Mouse (Mus musculus): ENCODE measurements at regions not wholly inside any gene's neighbourhood (a gene's known extent, or its start where the extent isn't known, plus 50 kb on each side); places are given as distances from the start of the nearest gene placed in this dataset.

- Histone ChIP-seq H3K4me1 (replicated peaks) (no peaks in the 10 kb centered on the region), H3K36me3 (no peaks in the 10 kb centered on the region), H3K27me3 (no peaks in the 10 kb centered on the region), H3K9me3 (no peaks in the 10 kb centered on the region), H3K27ac (replicated peaks) (no peak overlapping the region), H3K9ac (no peak overlapping the region), H3K4me2 (no peak overlapping the region), H3K4me3 (no peak overlapping the region)
- ATAC-seq (ENCODE audit: low read depth), result no peak
- WGBS, result 91% methylated on average over 5 of the region's 5 CpGs
Observed at GRCm38 (mm10) chr12:25245251-25245650, 148.3 kb upstream of the Id2 start.

DNA sequence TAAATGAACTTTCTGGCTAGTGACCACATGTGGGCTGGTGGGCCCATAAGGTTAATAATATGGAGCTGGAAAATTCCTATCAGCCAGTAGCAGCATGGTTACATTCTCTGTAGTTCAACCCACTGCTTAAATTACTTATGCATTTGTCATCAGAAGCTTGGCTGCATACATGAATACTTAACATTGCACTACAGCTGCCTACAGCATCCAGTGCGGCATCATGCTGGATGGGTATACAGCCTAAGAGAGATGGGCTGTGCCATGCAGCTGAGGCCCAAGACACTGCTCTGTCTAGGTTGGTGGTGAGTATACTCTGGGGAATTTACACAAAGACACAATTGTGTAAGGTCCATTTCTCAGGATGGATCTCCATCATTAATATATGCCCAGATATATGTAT, 147.7 kb upstream of the Id2 start:
- Histone ChIP-seq H3K9me3 (no peaks in the 10 kb centered on the region), H3K27ac (replicated peaks) (no peak overlapping the region), H3K36me3 (no peaks in the 10 kb centered on the region), H3K9ac (no peak overlapping the region), H3K4me2 (no peak overlapping the region), H3K4me3 (no peak overlapping the region), H3K4me1 (replicated peaks) (no peaks in the 10 kb centered on the region), H3K27me3 (no peaks in the 10 kb centered on the region)
- 42% methylated on average over 1 of the region's 1 CpGs for WGBS
- ATAC-seq (ENCODE audit: low read depth), result peak; percentile 71

DNA sequence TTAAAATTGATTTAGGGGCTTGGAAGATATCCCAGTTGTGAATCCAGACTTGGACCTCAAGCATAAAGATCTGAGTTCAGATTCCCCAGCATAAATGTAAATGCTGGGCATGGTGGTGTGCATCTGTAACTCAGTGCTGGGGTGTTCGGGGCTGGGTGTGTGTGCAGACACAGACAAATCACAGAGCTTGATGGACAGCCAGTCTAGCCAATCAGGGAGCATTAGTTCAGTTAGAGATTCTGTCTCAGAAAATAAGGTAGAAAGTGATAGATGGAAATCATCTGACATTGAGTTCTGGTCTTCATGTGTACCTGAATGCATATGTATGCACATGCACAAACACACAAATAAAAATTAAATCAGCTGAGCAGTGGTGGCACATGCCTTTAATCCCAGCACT, 147.0 kb upstream of the Id2 start:
- no peak for ATAC-seq (ENCODE audit: low read depth)
- Histone ChIP-seq H3K4me3 (no peak overlapping the region), H3K9me3 (no peaks in the 10 kb centered on the region), H3K4me1 (replicated peaks) (no peaks in the 10 kb centered on the region), H3K27me3 (no peaks in the 10 kb centered on the region), H3K4me2 (no peak overlapping the region), H3K9ac (no peak overlapping the region), H3K36me3 (no peaks in the 10 kb centered on the region), H3K27ac (replicated peaks) (no peak overlapping the region)
- WGBS, result 69% methylated on average over 1 of the region's 1 CpGs

DNA sequence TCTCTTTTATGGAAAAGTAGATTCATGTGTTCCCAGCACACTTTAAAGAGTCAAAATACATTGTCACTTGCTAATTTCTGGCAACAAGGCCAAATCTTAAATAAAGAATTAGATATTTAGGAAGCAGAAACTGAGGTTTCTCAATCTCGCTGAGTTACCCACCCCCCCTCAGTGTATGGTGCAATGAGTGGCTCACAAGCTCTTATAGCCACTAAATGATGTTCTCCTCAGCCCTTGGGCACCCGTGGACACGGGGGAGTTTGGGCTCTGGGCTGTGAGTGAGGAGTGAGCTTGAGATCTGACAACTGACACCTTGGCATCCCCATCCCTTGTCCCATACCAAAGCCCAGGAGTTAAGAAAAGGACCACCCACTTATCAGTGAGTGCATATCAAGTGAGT, 145.4 kb upstream of the Id2 start:
- Histone ChIP-seq H3K36me3 (no peaks in the 10 kb centered on the region), H3K9ac (no peak overlapping the region), H3K4me1 (replicated peaks) (no peaks in the 10 kb centered on the region), H3K27me3 (no peaks in the 10 kb centered on the region), H3K9me3 (no peaks in the 10 kb centered on the region), H3K4me2 (no peak overlapping the region), H3K27ac (replicated peaks) (no peak overlapping the region), H3K4me3 (no peak overlapping the region)
- no peak for ATAC-seq (ENCODE audit: low read depth)
- 81% methylated on average over 3 of the region's 3 CpGs for WGBS

DNA sequence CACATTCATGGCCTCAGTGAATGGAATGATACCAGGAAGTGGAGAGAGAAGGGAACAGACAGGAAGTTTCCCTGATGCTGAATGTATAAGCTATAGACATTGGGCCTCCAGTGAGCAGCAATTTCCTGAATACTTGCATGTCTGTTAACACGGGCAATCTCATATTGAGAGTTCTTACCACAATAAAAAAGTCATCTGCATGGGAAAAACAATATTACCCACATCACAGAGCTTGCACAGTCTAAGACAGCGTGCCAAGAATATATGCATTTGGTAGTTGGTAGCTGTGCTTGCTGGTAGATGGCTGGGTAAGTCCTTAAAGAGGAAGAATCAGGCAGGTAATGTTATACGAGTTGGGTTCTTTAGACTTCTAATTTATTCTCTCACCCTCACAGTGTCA, 144.7 kb upstream of the Id2 start:
- ATAC-seq (ENCODE audit: low read depth), result no peak
- Histone ChIP-seq H3K9ac (no peak overlapping the region), H3K9me3 (no peaks in the 10 kb centered on the region), H3K27ac (replicated peaks) (no peak overlapping the region), H3K27me3 (no peaks in the 10 kb centered on the region), H3K36me3 (no peaks in the 10 kb centered on the region), H3K4me2 (no peak overlapping the region), H3K4me1 (replicated peaks) (no peaks in the 10 kb centered on the region), H3K4me3 (no peak overlapping the region)
- 82% methylated on average over 3 of the region's 3 CpGs for WGBS

GRCm38 (mm10) chr12:25240796-25241195, 143.9 kb upstream of the Id2 start:
- H3K27me3 ChIP-seq, result no peaks in the 10 kb centered on the region
- no peaks in the 10 kb centered on the region for H3K9me3 ChIP-seq
- no peaks in the 10 kb centered on the region for H3K4me1 ChIP-seq (replicated peaks)
- no peak for ATAC-seq (ENCODE audit: low read depth)
- no peak overlapping the region for H3K4me3 ChIP-seq
- H3K9ac ChIP-seq, result no peak overlapping the region
- 51% methylated on average over 3 of the region's 3 CpGs for WGBS
- H3K27ac ChIP-seq (replicated peaks), result no peak overlapping the region
- H3K4me2 ChIP-seq, result no peak overlapping the region
- no peaks in the 10 kb centered on the region for H3K36me3 ChIP-seq

DNA sequence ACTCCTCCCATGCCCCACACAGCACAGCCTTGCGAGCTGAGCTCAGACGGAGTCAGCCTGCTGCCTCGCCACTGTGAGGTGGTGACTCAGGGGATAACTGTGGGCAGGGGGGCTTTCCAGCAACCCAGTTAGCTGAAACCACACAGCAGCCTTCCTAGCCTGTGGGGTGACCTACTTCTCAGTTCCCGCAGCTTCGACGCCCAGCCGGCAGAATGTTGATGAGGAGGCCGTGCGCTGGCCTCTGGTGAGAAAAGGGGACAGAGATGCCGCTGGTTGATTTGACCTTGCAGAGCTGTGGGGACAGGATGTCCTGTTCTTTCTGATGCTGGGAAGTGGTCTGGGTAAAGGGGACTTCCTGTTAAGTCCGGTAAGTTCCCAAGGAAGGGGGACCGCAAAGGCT, 143.2 kb upstream of the Id2 start:
- Histone ChIP-seq H3K36me3 (no peaks in the 10 kb centered on the region), H3K9me3 (no peaks in the 10 kb centered on the region), H3K4me2 (no peak overlapping the region), H3K9ac (no peak overlapping the region), H3K4me3 (no peak overlapping the region), H3K27ac (replicated peaks) (no peak overlapping the region), H3K4me1 (replicated peaks) (no peaks in the 10 kb centered on the region), H3K27me3 (no peaks in the 10 kb centered on the region)
- ATAC-seq (ENCODE audit: low read depth), result no peak
- 69% methylated on average over 12 of the region's 12 CpGs for WGBS

- Histone ChIP-seq H3K4me2 (no peak overlapping the region), H3K27ac (replicated peaks) (no peak overlapping the region), H3K4me3 (no peak overlapping the region), H3K36me3 (no peaks in the 10 kb centered on the region), H3K9ac (no peak overlapping the region), H3K27me3 (no peaks in the 10 kb centered on the region), H3K4me1 (replicated peaks) (peaks cover 8% of the 10 kb centered on the region; the same call in 1 of the 2 replicates), H3K9me3 (no peaks in the 10 kb centered on the region)
- 75% methylated on average over 8 of the region's 8 CpGs for WGBS
- ATAC-seq (ENCODE audit: low read depth), result no peak
Observed at GRCm38 (mm10) chr12:25235071-25235470, 138.1 kb upstream of the Id2 start.

DNA sequence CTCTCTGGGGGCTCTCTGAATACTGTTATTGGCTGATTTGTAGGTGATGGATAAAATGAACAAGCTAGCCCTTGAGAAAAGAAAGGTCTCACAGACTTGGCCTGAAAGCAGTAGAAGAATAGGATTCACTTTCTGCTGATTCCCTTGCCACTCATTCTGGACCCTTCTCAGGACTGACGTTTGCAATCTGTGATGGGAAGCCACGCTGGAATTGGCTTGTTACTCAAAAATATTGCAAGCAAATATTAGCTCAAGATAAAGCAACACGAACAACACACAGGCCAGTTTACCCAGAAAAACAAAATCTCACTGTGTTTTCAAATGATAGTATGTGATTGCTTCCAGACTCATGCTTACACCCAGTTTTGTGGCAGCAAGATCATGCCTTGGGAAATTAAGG, 137.7 kb upstream of the Id2 start:
- no peaks in the 10 kb centered on the region for H3K36me3 ChIP-seq
- no peaks in the 10 kb centered on the region for H3K27me3 ChIP-seq
- H3K4me3 ChIP-seq, result no peak overlapping the region
- H3K4me1 ChIP-seq (replicated peaks), result peaks cover 8% of the 10 kb centered on the region; the same call in 1 of the 2 replicates
- WGBS, result 84% methylated on average over 3 of the region's 3 CpGs
- H3K9me3 ChIP-seq, result no peaks in the 10 kb centered on the region
- H3K4me2 ChIP-seq, result no peak overlapping the region
- no peak overlapping the region for H3K27ac ChIP-seq (replicated peaks)
- H3K9ac ChIP-seq, result no peak overlapping the region
- ATAC-seq (ENCODE audit: low read depth), result no peak

DNA sequence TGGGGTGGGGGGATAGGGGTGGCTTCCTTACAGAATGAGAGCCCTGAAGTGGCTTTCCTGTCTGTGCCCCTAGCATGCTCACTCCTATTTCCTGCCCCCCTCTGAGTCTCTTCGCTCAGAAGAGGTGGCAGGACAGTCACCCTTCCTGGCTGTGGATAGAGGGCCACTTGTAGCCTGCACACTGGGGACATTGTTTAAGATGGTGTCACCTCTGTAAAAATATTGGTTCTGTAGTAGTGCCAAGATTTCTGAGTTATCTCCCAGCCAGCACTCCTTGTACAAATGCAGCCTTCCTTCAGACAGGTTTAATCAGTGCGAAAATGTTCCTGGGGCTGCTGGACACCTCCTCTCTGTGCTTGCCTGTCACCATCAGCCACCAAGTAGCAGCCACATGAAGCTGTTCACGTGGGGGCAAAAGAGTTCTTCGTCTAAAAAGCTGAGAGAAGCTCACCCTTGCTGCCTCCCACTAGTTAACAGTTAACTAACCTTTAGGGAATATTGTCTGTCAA, 136.1 kb upstream of the Id2 start:
- Histone ChIP-seq H3K27me3 (no peaks in the 10 kb centered on the region), H3K27ac (replicated peaks) (no peak overlapping the region), H3K9me3 (no peaks in the 10 kb centered on the region), H3K4me2 (no peak overlapping the region), H3K36me3 (no peaks in the 10 kb centered on the region), H3K9ac (no peak overlapping the region), H3K4me3 (no peak overlapping the region), H3K4me1 (replicated peaks) (peaks cover 8% of the 10 kb centered on the region; the same call in 1 of the 2 replicates)
- WGBS, result 65% methylated on average over 4 of the region's 4 CpGs
- no peak for ATAC-seq (ENCODE audit: low read depth)

DNA sequence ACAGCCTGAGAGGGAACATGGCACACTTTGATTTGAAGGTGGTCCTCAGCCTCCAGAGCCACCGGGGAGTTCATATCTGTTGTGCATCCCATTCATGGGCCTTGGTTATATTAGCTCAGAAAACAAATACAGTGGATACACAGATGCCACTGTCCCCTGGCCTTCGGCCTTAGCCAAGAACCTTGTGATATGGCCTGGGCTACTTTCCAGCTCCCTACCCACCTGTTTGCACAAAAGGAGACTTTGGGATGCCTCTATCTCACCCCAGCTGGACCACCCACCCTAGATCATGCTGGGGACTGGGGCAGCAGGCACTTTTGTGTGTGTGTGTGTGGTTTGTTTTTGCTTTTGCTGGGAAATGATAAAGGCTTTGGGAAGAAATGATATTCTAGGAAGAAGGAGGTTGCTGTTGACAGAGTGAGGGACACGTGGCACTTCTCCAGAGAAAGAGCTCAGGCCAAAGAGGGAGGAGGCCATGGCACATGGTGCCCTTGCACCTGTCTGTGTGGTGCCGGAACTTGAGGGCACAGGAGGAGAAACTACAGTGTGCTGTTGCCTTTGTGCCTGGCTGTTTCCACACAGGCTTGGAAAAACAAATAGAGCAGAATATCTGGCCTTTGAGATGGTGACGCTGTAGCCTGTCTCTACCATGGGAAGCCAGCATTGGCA, 135.6 kb upstream of the Id2 start:
- WGBS, result 89% methylated on average over 5 of the region's 5 CpGs
- no peaks in the 10 kb centered on the region for H3K27me3 ChIP-seq
- no peak overlapping the region for H3K4me2 ChIP-seq
- ATAC-seq (ENCODE audit: low read depth), result no peak
- H3K27ac ChIP-seq (replicated peaks), result no peak overlapping the region
- H3K4me1 ChIP-seq (replicated peaks), result peaks cover 8% of the 10 kb centered on the region; the same call in 1 of the 2 replicates
- no peak overlapping the region for H3K9ac ChIP-seq
- no peak overlapping the region for H3K4me3 ChIP-seq
- no peaks in the 10 kb centered on the region for H3K9me3 ChIP-seq
- H3K36me3 ChIP-seq, result no peaks in the 10 kb centered on the region

DNA sequence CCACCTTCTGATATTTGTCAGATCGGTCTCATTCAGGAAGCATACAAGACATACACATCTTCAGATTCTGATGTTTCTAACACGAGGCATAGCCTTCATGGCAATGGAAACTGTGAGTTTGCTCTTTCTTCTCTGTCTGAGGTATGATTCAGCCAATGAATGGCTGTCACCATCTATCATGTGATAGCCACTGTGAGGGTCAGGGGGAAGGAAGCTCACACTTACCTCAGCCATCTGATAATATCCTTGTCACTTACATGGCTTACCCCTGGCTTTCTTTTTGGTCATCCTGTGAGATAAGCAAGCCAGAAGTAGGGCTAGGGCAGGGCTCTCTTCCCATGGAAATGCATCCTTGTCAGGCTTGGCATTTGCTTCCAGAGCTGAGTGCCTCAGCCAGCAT, 131.8 kb upstream of the Id2 start:
- Histone ChIP-seq H3K9ac (no peak overlapping the region), H3K27ac (replicated peaks) (no peak overlapping the region), H3K27me3 (no peaks in the 10 kb centered on the region), H3K4me3 (no peak overlapping the region), H3K36me3 (no peaks in the 10 kb centered on the region), H3K4me2 (no peak overlapping the region), H3K4me1 (replicated peaks) (peaks cover 8% of the 10 kb centered on the region; the same call in 1 of the 2 replicates), H3K9me3 (no peaks in the 10 kb centered on the region)
- WGBS, result 79% methylated on average over 2 of the region's 2 CpGs
- no peak for ATAC-seq (ENCODE audit: low read depth)

DNA sequence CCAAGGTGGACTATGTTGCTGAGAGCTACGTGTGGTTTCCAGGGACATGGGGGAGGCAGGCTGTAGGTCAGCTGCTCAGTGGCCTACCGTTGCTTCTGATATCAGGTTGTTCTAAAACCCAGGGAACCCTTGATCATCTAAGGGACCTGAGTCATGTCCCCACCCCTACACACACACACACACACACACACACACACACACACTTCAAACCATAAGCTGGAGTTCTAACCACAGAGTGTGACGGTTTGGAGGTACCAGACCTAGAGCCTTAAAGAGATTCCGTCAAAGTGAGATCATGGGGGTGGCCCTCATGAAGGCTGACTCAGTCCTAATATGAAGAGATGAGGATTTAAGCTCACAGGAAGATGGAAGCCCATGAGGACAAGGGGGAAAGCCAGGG, 130.8 kb upstream of the Id2 start:
- 94% methylated on average over 4 of the region's 4 CpGs for WGBS
- ATAC-seq (ENCODE audit: low read depth), result no peak
- H3K27ac ChIP-seq (replicated peaks), result no peak overlapping the region
- H3K36me3 ChIP-seq, result no peaks in the 10 kb centered on the region
- no peak overlapping the region for H3K4me2 ChIP-seq
- H3K4me3 ChIP-seq, result no peak overlapping the region
- H3K27me3 ChIP-seq, result no peaks in the 10 kb centered on the region
- peaks cover 1% of the 10 kb centered on the region; the same call in 1 of the 2 replicates for H3K4me1 ChIP-seq (replicated peaks)
- H3K9me3 ChIP-seq, result no peaks in the 10 kb centered on the region
- H3K9ac ChIP-seq, result no peak overlapping the region
